Comparison of ENCODE assay signal across 9 mouse cellular contexts in genomic region chr16:29943963-29944860, GRCm38 (mm10).
DNase-seq lines count a peak whose midpoint lies in the region; ATAC-seq and TF ChIP-seq lines count a peak whose summit lies in the region.
"Had no signal": no experiment of that assay in that cellular context is flagged by ENCODE, and none has a peak within 500 bp of the region (broad histone marks: within the 10 kb centered on the region; RNA-seq: fewer than 3 reads in every experiment).

No protein-coding gene starts in this region.

- 78% methylated on average over 10 of the region's 10 CpGs for WGBS in kidney, embryonic 16.5 days
- 81% methylated on average over 10 of the region's 10 CpGs for WGBS in heart, embryonic 10.5 days
- WGBS in liver, embryonic 15.5 days (ENCODE audit: insufficient replicate concordance): 54% methylated on average over 10 of the region's 10 CpGs
- 60% methylated on average over 10 of the region's 10 CpGs for WGBS in stomach, postnatal 0 days
- WGBS in hindbrain, embryonic 13.5 days: 88% methylated on average over 10 of the region's 10 CpGs

- TF ChIP-seq CTCF in stomach, postnatal 0 days (IDR thresholded peaks at IDR 0.05; ENCODE audit: low read depth): no peak

- peaks cover 2% of the 10 kb centered on the region; the same call in 1 of the 2 replicates for H3K27me3 ChIP-seq in kidney, embryonic 16.5 days (ENCODE audit: insufficient read depth, low read length)
- H3K27me3 ChIP-seq in heart, embryonic 10.5 days (ENCODE audit: insufficient read depth, poor library complexity, severe bottlenecking): no peaks in the 10 kb centered on the region
- H3K27me3 ChIP-seq in liver, embryonic 15.5 days: peaks cover 21% of the 10 kb centered on the region
- no peaks in the 10 kb centered on the region for H3K27me3 ChIP-seq in stomach, postnatal 0 days (ENCODE audit: control insufficient read depth, insufficient read depth, low read length)
- peaks cover 55% of the 10 kb centered on the region for H3K27me3 ChIP-seq in hindbrain, embryonic 13.5 days

- H3K4me1 ChIP-seq in kidney, embryonic 16.5 days (ENCODE audit: insufficient read depth, low read length): peaks cover 25% of the 10 kb centered on the region
- peaks cover 53% of the 10 kb centered on the region for H3K4me1 ChIP-seq in heart, embryonic 10.5 days
- peaks cover 22% of the 10 kb centered on the region for H3K4me1 ChIP-seq in liver, embryonic 15.5 days (replicated peaks)
- H3K4me1 ChIP-seq in stomach, postnatal 0 days (replicated peaks; ENCODE audit: control insufficient read depth, insufficient read depth): peaks cover 12% of the 10 kb centered on the region
- H3K4me1 ChIP-seq in hindbrain, embryonic 13.5 days (replicated peaks): peaks cover 13% of the 10 kb centered on the region

- H3K4me2 ChIP-seq in kidney, embryonic 16.5 days (replicated peaks; ENCODE audit: low read depth, low read length): no peak overlapping the region
- H3K4me2 ChIP-seq in liver, embryonic 15.5 days: no peak overlapping the region
- no peak overlapping the region for H3K4me2 ChIP-seq in stomach, postnatal 0 days (replicated peaks; ENCODE audit: low read depth)
- no peak overlapping the region for H3K4me2 ChIP-seq in hindbrain, embryonic 13.5 days

- H3K36me3 ChIP-seq in kidney, embryonic 16.5 days (ENCODE audit: insufficient read depth, low read length): no peaks in the 10 kb centered on the region
- H3K36me3 ChIP-seq in heart, embryonic 10.5 days: no peaks in the 10 kb centered on the region
- no peaks in the 10 kb centered on the region for H3K36me3 ChIP-seq in liver, embryonic 15.5 days (replicated peaks)
- H3K36me3 ChIP-seq in stomach, postnatal 0 days (ENCODE audit: control insufficient read depth, insufficient read depth, low read length): no peaks in the 10 kb centered on the region
- no peaks in the 10 kb centered on the region for H3K36me3 ChIP-seq in hindbrain, embryonic 13.5 days
- H3K36me3 ChIP-seq: midbrain, embryonic 12.5 days had no signal

- H3K4me3 ChIP-seq in kidney, embryonic 16.5 days (ENCODE audit: low read length): no peak overlapping the region
- H3K4me3 ChIP-seq in heart, embryonic 10.5 days: no peak overlapping the region
- H3K4me3 ChIP-seq in liver, embryonic 15.5 days (replicated peaks): no peak overlapping the region
- H3K4me3 ChIP-seq in stomach, postnatal 0 days (ENCODE audit: low read depth, low read length): no peak overlapping the region
- H3K4me3 ChIP-seq in hindbrain, embryonic 13.5 days: no peak overlapping the region
- H3K4me3 ChIP-seq: midbrain, embryonic 12.5 days had no signal

- no peak overlapping the region for H3K9ac ChIP-seq in kidney, embryonic 16.5 days (replicated peaks; ENCODE audit: low read length)
- H3K9ac ChIP-seq in liver, embryonic 15.5 days: no peak overlapping the region
- H3K9ac ChIP-seq in stomach, postnatal 0 days (ENCODE audit: low read length): no peak overlapping the region
- H3K9ac ChIP-seq in hindbrain, embryonic 13.5 days: no peak overlapping the region
- H3K9ac ChIP-seq: midbrain, embryonic 12.5 days had no signal

- no peaks in the 10 kb centered on the region for H3K9me3 ChIP-seq in kidney, embryonic 16.5 days (ENCODE audit: low read length)
- H3K9me3 ChIP-seq in heart, embryonic 10.5 days: no peaks in the 10 kb centered on the region
- H3K9me3 ChIP-seq in liver, embryonic 15.5 days (replicated peaks): no peaks in the 10 kb centered on the region
- H3K9me3 ChIP-seq in stomach, postnatal 0 days (ENCODE audit: control insufficient read depth, low read length): no peaks in the 10 kb centered on the region
- H3K9me3 ChIP-seq in hindbrain, embryonic 13.5 days: no peaks in the 10 kb centered on the region
- H3K9me3 ChIP-seq: midbrain, embryonic 12.5 days had no signal

- no peak overlapping the region for H3K27ac ChIP-seq in kidney, embryonic 16.5 days (ENCODE audit: low read length)
- H3K27ac ChIP-seq in heart, embryonic 10.5 days: peak overlapping the region; percentile 90; the same call in 1 of the 2 replicates
- H3K27ac ChIP-seq in liver, embryonic 15.5 days (replicated peaks): 0 out of 2 replicates have a peak overlapping the region, but pooled peaks have one; percentile 48
- peak overlapping the region; percentile 49; the same call in 1 of the 2 replicates for H3K27ac ChIP-seq in stomach, postnatal 0 days (replicated peaks)
- no peak overlapping the region for H3K27ac ChIP-seq in hindbrain, embryonic 13.5 days
- H3K27ac ChIP-seq: midbrain, embryonic 12.5 days had no signal

- no peak for ATAC-seq in kidney, embryonic 16.5 days (ENCODE audit: low FRiP score, low TSS enrichment)
- ATAC-seq in liver, embryonic 15.5 days (ENCODE audit: insufficient read depth): peak; percentile 72
- ATAC-seq in stomach, postnatal 0 days (ENCODE audit: low FRiP score, low TSS enrichment): peak; percentile 31; the same call in 1 of the 2 replicates
- ATAC-seq in hindbrain, embryonic 13.5 days (ENCODE audit: low FRiP score): no peak

- no peak for TF ChIP-seq EP300 in stomach, postnatal 0 days (optimal IDR thresholded peaks at IDR 0.05)

- DNase-seq in kidney, adult 11 months: peak; percentile 73
- DNase-seq in brain, adult 2 months (ENCODE audit: low read depth, low spot score): peak; percentile 10
- DNase-seq in heart, embryonic 10.5 days (ENCODE audit: low spot score): peak; percentile 72
- DNase-seq in stomach, postnatal 0 days (ENCODE audit: low spot score): peak; percentile 66
- no peak for DNase-seq in embryo, embryonic 10 days (ENCODE audit: low spot score)

Comparison
In these comparisons a context has a peak if more than half of its experiments do, and no peak if none do; other contexts are left out.
1. ATAC-seq: peak in liver, embryonic 15.5 days (single experiment) and stomach, postnatal 0 days (single experiment); none in kidney, embryonic 16.5 days (single experiment) and hindbrain, embryonic 13.5 days (single experiment).
2. H3K27ac ChIP-seq: peak in heart, embryonic 10.5 days (single experiment), liver, embryonic 15.5 days (single experiment) and stomach, postnatal 0 days (single experiment); none in kidney, embryonic 16.5 days (single experiment) and hindbrain, embryonic 13.5 days (single experiment).